Mouse (Mus musculus) liver, adult 2 months (tissue): Measurements from ENCODE around the gene Hivep2. TPM values are rescaled to one million over a fixed set of nuclear protein-coding genes. Genes with fewer than 3 reads are reported as not detected.

Experiments
- DNase-seq: peaks from one replicate; pipeline ENCODE4 v3.0.0-alpha.2; 2011; ENCODE audit warnings: low read depth, low spot score; ENCODE audit errors: extremely low read depth
- H3K27ac ChIP-seq: fragments of 200-500 bp; replicated peaks from 2 replicates; pipeline ENCODE4 v1.5.1; 2012; ENCODE audit warnings: low read depth, mild to moderate bottlenecking, control low read depth, inconsistent platforms, low read length; ENCODE audit not compliant: insufficient read depth
- H3K27me3 ChIP-seq: fragments of 200-500 bp; 2 replicates; pipeline ENCODE4 v1.6.1; 2012; ENCODE audit warnings: mild to moderate bottlenecking, moderate library complexity, low read length, inconsistent platforms; ENCODE audit not compliant: control insufficient read depth, insufficient read depth
- H3K36me3 ChIP-seq: fragments of 200-500 bp; 2 replicates; pipeline ENCODE4 v1.6.1; 2012; ENCODE audit warnings: low read length, inconsistent platforms; ENCODE audit not compliant: control insufficient read depth, insufficient read depth
- H3K4me1 ChIP-seq: fragments of 200-500 bp; 2 replicates; pipeline ENCODE4 v1.6.1; 2011; ENCODE audit warnings: low read length; ENCODE audit not compliant: control insufficient read depth, insufficient read depth
- H3K4me3 ChIP-seq: fragments of 200-500 bp; 2 replicates; pipeline ENCODE4 v1.5.1; 2011; ENCODE audit warnings: low read depth, mild to moderate bottlenecking, control low read depth, low read length, moderate library complexity; ENCODE audit not compliant: insufficient read depth
- H3K79me2 ChIP-seq: fragments of 200-500 bp; 2 replicates; pipeline ENCODE4 v1.6.1; 2012; ENCODE audit warnings: inconsistent platforms, mild to moderate bottlenecking, low read length, moderate library complexity; ENCODE audit not compliant: control insufficient read depth, insufficient read depth
- H3K9ac ChIP-seq: fragments of 200-500 bp; 2 replicates; pipeline ENCODE4 v1.6.1; 2012; ENCODE audit warnings: low read depth, mild to moderate bottlenecking, control low read depth, inconsistent platforms, low read length
- CTCF ChIP-seq: fragments of 200-500 bp; IDR thresholded peaks from 2 replicates; pipeline ENCODE4 v1.5.1; 2011; ENCODE audit warnings: low read depth, low read length, control low read depth
- POLR2A ChIP-seq: fragments of 200-500 bp; IDR thresholded peaks from 2 replicates; pipeline ENCODE4 v1.6.1; 2011; ENCODE audit warnings: low read length, control low read depth; ENCODE audit not compliant: insufficient read depth; ENCODE audit errors: extremely low read depth
- WGBS: fragments of 180-500 bp; shearing (Covaris S2); methylation state at CpG from one replicate; pipeline ENCODE4 v1.1.7; 2018; 5-methylcytosine and 5-hydroxymethylcytosine counted together
- polyA plus RNA-seq: library from polyadenylated mRNA; depleted of rRNA; stranded (reverse); fragments of >200 nt; gene quantifications from 2 replicates; pipeline ENCODE4 v1.2.3, GENCODE M21; 2012
- total RNA-seq: library from RNA; depleted of rRNA; stranded (reverse); fragments of >200 nt; gene quantifications from 2 replicates; pipeline ENCODE4 v1.2.3, GENCODE M21; 2014

Gene Hivep2
- total and polyA plus RNA-seq, 2 experiments, result 1.5 to 6.4 TPM

GRCm38 (mm10) chr10:14057841-14058605 is 92.1 kb downstream of the Hivep2 start:
- 93% methylated on average over 11 of the region's 11 CpGs for WGBS
- H3K4me1 ChIP-seq, result no peaks in the 10 kb centered on the region
- H3K4me3 ChIP-seq, result no peak overlapping the region
- TF ChIP-seq POLR2A (no peak), CTCF (no peak)
- no peak for DNase-seq
- no peak overlapping the region for H3K9ac ChIP-seq
- H3K36me3 ChIP-seq, result no peaks in the 10 kb centered on the region
- H3K27me3 ChIP-seq, result no peaks in the 10 kb centered on the region
- H3K27ac ChIP-seq, result no peak overlapping the region
- peaks cover 3% of the 10 kb centered on the region; the same call in 1 of the 2 replicates for H3K79me2 ChIP-seq

GRCm38 (mm10) chr10:14058742-14059141 is 92.9 kb downstream of the Hivep2 start:
- 0 out of 2 replicates have a peak, but pooled peaks cover 3% of the 10 kb centered on the region for H3K79me2 ChIP-seq
- H3K27ac ChIP-seq, result no peak overlapping the region
- H3K27me3 ChIP-seq, result no peaks in the 10 kb centered on the region
- DNase-seq, result no peak
- H3K36me3 ChIP-seq, result no peaks in the 10 kb centered on the region
- WGBS, result 69% methylated on average over 2 of the region's 2 CpGs
- no peak overlapping the region for H3K9ac ChIP-seq
- H3K4me3 ChIP-seq, result no peak overlapping the region
- no peak for TF ChIP-seq POLR2A
- TF ChIP-seq CTCF, result no peak
- H3K4me1 ChIP-seq, result no peaks in the 10 kb centered on the region

- no peak for DNase-seq
- H3K9ac ChIP-seq, result no peak overlapping the region
- H3K36me3 ChIP-seq, result no peaks in the 10 kb centered on the region
- H3K79me2 ChIP-seq, result 0 out of 2 replicates have a peak, but pooled peaks cover 3% of the 10 kb centered on the region
- no peaks in the 10 kb centered on the region for H3K27me3 ChIP-seq
- TF ChIP-seq CTCF (no peak), POLR2A (no peak)
- no peak overlapping the region for H3K27ac ChIP-seq
- WGBS, result 94% methylated on average over 2 of the region's 2 CpGs
- no peak overlapping the region for H3K4me3 ChIP-seq
- H3K4me1 ChIP-seq, result no peaks in the 10 kb centered on the region
Measured at GRCm38 (mm10) chr10:14059581-14059980, 93.7 kb downstream of the Hivep2 start.

GRCm38 (mm10) chr10:14060302-14060701 is 94.4 kb downstream of the Hivep2 start:
- WGBS, result 89% methylated on average over 2 of the region's 2 CpGs
- Histone ChIP-seq H3K36me3 (no peaks in the 10 kb centered on the region), H3K4me3 (no peak overlapping the region), H3K9ac (no peak overlapping the region), H3K27ac (no peak overlapping the region), H3K4me1 (no peaks in the 10 kb centered on the region), H3K27me3 (no peaks in the 10 kb centered on the region), H3K79me2 (0 out of 2 replicates have a peak, but pooled peaks cover 3% of the 10 kb centered on the region)
- no peak for DNase-seq
- TF ChIP-seq CTCF (no peak), POLR2A (no peak)

GRCm38 (mm10) chr10:14063226-14063625 is 97.4 kb downstream of the Hivep2 start:
- Histone ChIP-seq H3K9ac (no peak overlapping the region), H3K79me2 (0 out of 2 replicates have a peak, but pooled peaks cover 3% of the 10 kb centered on the region), H3K4me3 (no peak overlapping the region), H3K4me1 (no peaks in the 10 kb centered on the region), H3K27ac (no peak overlapping the region), H3K36me3 (peaks cover under 1% of the 10 kb centered on the region; the same call in 1 of the 2 replicates), H3K27me3 (no peaks in the 10 kb centered on the region)
- no peak for DNase-seq
- no peak for TF ChIP-seq POLR2A
- no peak for TF ChIP-seq CTCF
- 93% methylated on average over 4 of the region's 4 CpGs for WGBS

GRCm38 (mm10) chr10:14064759-14065395 is 99.0 kb downstream of the Hivep2 start:
- DNase-seq, result no peak
- no peak overlapping the region for H3K27ac ChIP-seq
- WGBS, result 76% methylated on average over 15 of the region's 15 CpGs
- no peaks in the 10 kb centered on the region for H3K4me1 ChIP-seq
- H3K9ac ChIP-seq, result no peak overlapping the region
- H3K36me3 ChIP-seq, result peaks cover 1% of the 10 kb centered on the region; the same call in 1 of the 2 replicates
- 0 out of 2 replicates have a peak, but pooled peaks cover 3% of the 10 kb centered on the region for H3K79me2 ChIP-seq
- H3K4me3 ChIP-seq, result no peak overlapping the region
- TF ChIP-seq CTCF, result no peak
- no peak for TF ChIP-seq POLR2A
- no peaks in the 10 kb centered on the region for H3K27me3 ChIP-seq
